Mouse (Mus musculus): ENCODE measurements around the gene Gm4922. TPM values are rescaled to one million over a fixed set of nuclear protein-coding genes. Genes with fewer than 3 reads are reported as not detected.

The Gm4922 gene
- total RNA-seq (2021): not detected

DNA sequence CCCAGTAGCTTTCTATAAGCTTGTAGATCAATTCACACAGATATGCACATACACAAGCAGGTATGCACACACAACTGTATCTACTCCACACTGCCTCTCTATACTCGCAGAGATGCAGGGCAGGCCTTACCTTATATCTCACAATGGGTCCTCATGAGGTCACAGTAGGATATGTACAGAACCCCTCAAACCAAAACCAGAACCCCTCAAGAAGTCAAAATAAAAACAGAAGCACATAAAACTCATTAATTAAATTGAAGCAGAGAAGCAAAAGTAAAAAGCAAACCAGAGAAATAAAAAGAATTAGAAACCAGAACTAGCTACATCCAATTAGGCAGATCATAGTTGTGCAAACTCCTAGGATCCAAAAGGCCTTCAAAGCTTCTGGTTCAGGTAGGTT, at the start of gene Gm4922:
Gene Gm4922, minus strand, starts transcription at position 101 of the 400 bp plus-strand sequence.
- intact Hi-C loops (cut with DNase I): no loop called here
- DNase-seq: no peak

DNA sequence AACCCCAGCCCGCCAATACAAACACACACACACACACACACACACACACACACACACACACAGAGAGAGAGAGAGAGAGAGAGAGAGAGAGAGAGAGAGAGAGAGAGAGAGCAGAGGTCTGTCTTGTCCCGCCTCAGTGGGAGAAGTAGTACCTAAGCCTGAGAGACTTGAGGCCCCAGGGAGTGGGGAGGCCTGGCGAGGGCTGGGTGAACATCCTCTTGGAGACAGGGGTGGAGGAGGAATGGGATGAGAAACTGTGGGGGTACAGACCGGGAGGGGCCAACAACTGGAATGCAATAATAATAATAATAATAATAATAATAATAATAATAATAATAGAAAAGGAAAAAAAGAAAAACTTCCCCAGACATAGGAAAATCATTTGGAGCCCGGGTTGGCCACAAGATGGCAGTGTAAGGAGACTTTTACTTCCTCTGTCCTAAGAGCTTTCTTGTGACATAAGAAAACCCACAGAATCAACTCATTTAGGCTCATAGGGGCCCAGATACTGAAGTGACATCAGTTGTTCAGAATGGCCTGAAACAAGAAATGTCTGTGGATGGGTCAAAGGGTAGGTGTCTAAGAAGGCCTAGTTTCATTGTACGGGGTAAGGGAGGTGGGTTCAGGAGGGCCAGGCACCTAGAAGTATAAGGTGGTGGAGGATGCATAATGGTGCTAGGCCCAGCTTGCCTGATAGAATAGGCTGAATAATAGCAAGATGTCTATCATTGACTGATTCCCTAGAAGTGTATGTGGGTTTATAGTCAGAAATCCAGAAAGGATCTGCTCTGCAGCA, 49.3 kb upstream of the Gm4922 start:
- intact Hi-C loops (cut with DNase I): no loop called here
- DNase-seq: peak; percentile 24

DNA sequence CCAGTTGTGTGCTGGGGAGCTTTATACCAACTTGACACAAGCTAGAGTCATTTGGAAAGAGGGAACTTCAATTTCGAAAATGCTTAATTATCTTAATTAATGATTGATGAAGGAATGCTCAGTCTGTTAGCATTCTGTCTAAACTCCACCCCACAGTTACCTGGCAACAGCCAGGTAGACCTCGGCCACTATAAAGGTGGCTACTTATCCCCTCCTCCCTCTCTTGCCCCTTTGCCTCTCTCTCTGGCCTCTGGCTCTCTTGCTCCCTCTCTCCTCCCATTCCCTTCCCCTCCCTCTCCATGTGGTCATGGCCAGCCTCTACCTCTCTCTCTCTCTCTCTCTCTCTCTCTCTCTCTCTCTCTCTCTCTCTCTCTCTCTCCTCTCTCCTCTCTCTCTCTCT, 47.8 kb upstream of the Gm4922 start:
- intact Hi-C loops (cut with DNase I): no loop called here
- DNase-seq: no peak

- intact Hi-C loops (cut with DNase I): no loop called here
- no peak for DNase-seq
These were observed 45.2 kb upstream of the Gm4922 start for GRCm38 (mm10) chr10:18831823-18832222.

DNA sequence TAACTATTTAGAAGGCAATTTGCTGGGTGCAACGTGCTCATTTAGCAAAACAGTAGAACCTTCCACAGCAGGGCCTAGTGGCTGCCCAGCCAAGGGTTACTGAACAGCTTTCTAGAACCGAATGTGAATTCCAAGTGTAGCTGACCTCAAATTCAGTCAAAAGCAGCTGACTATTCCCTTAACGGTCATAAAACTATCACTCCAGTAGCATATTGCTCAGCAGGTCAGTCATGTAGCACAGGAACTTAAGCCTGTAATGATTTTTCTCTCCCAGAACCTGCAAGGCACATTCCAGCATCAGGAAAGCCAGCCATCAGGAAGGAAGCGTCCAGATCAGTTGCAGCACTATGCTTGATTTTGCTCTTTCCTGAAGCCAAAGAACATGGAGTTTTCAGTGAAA, 43.8 kb upstream of the Gm4922 start:
- intact Hi-C loops (cut with DNase I): no loop called here
- no peak for DNase-seq

DNA sequence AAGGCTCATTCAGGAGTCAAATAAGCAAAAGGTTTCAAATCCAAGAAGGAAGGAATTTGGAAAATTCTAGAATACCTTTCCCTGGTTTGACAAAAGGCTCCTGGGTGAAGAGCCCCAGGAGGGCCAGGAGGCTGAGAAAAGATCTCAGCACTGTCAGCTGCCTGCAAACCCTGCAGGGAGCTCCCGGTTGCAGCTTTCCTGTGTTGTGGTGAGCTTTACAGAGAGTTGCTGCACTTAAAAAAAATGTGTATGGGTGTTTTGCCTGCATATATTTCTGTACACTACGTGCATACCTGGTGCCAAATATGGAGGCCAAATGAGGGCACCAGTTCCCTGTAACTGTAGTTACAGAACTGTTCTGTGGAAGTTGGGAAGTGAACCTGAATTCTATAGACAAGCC, 41.3 kb upstream of the Gm4922 start:
- no peak for DNase-seq
- intact Hi-C loops (cut with DNase I): no loop called here

- DNase-seq: no peak
- intact Hi-C loops (cut with DNase I): no loop called here
These were observed 39.5 kb upstream of the Gm4922 start for GRCm38 (mm10) chr10:18826107-18826506.

GRCm38 (mm10) chr10:18825143-18825542, 38.5 kb upstream of the Gm4922 start:
- no peak for DNase-seq
- intact Hi-C loops (cut with DNase I): no loop called here

DNA sequence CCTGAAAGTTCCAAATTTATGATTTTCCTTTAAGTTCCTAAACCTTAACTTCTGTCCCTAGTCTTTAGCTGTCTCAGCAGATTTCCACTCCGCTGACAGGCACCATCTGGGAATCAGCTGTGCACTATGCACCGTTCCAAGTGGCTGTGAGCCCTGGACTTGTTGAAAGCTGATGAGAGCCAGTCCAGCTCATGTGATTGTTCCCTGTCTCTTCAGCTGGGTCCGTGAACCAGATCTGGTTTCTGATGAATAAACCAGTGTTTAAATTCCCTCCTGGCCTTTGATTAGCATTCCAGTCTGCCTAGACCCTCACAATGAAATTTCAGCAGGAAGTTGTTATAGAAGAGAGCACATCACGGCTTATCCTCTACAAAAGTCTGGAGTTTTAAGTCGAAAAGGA, 30.0 kb upstream of the Gm4922 start:
- intact Hi-C loops (cut with DNase I): no loop called here
- peak; percentile 66 for DNase-seq

- no peak for DNase-seq
- intact Hi-C loops (cut with DNase I): no loop called here
These were observed 25.2 kb upstream of the Gm4922 start for GRCm38 (mm10) chr10:18811751-18812150.

GRCm38 (mm10) chr10:18790063-18790462, 3.5 kb upstream of the Gm4922 start:
- no peak for DNase-seq
- intact Hi-C loops (cut with DNase I): no loop called here

DNA sequence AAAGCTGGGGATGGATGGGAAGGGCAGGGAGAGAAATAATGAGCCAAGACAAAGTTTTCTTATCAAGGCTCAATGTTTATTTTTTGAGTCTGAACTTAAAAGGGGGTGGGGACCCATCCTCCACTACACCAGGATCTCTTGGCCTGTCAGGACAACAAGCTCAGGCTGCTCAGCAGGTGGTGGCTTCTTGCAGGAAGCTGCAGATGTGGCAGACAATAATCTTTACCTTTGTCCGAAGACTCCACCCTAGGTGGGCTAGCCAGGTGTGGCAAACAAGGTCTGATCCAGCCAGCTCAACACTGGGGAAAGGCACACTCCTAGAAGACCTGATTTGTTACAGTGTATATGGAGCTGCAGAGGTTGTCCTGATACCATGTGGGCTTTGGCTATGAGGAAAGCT, 2.0 kb upstream of the Gm4922 start:
- DNase-seq: no peak
- intact Hi-C loops (cut with DNase I): no loop called here

- DNase-seq: no peak
- intact Hi-C loops (cut with DNase I): no loop called here
These were observed 9.0 kb downstream of the Gm4922 start for GRCm38 (mm10) chr10:18777546-18777945.

- intact Hi-C loops (cut with DNase I): no loop called here
- no peak for DNase-seq
These were observed 13.9 kb downstream of the Gm4922 start for GRCm38 (mm10) chr10:18772537-18773179.

DNA sequence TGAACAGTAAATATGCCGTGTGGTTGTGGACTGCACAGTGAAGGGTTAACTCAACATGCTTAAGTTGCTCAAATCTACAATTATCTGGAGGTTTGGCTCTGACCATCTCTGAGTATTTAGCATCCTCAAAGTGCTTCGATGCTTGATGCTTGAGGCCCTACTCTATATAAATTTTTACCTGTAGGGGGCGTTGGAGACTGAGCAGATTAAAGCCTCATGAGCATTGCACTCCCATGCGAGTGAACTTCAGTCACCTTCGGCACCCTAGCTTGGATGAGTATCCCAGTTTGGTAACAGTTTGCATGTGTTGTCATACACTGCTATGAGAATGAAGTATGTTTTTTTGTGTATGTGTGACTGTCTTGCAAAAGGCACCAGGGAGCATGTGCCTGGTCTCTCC, 16.7 kb downstream of the Gm4922 start:
- intact Hi-C loops (cut with DNase I): loop anchor here (10.0 kb wide), 1 partner anchor 135 kb away; no protein-coding TSS in a partner anchor
- no peak for DNase-seq

DNA sequence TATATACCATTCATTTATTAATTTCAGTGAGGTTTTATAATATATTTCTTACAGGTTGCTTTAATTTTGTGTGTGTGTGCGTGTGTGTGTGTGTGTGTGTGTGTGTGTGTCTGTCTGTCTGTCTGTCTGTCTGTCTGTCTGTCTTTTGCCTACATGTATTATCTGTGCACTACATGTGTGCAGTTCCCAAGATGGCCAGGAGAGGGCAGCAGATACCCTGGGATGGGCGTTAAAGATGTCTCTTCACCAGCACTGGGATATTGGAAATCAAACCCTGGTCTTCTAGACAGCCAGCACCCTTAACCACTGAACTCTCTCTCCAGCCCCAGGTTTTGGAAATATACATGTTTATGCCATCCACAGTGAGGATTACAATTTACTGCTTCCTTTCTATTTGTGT, 26.4 kb downstream of the Gm4922 start:
- peak; percentile 55 for DNase-seq
- intact Hi-C loops (cut with DNase I): loop anchor here (10.0 kb wide), 1 partner anchor 145 kb away; no protein-coding TSS in a partner anchor

- no peak for DNase-seq
- intact Hi-C loops (cut with DNase I): no loop called here
These were observed 36.5 kb downstream of the Gm4922 start for GRCm38 (mm10) chr10:18750057-18750456.

GRCm38 (mm10) chr10:18743286-18744142, 43.1 kb downstream of the Gm4922 start, which contains the start of gene Arfgef3:
TSS of gene Arfgef3 (minus strand) at chr10:18743949.
- intact Hi-C loops (cut with DNase I): loop anchor here (10.0 kb wide), 1 partner anchor 99 kb away; no protein-coding TSS in a partner anchor
- peak; percentile 72 for DNase-seq

- intact Hi-C loops (cut with DNase I): loop anchor here (10.0 kb wide), 1 partner anchor 97 kb away; no protein-coding TSS in a partner anchor
- DNase-seq: no peak
These were observed 44.5 kb downstream of the Gm4922 start for GRCm38 (mm10) chr10:18742086-18742485.

- no peak for DNase-seq
- intact Hi-C loops (cut with DNase I): loop anchor here (10.0 kb wide), 1 partner anchor 96 kb away; no protein-coding TSS in a partner anchor
These were observed 45.6 kb downstream of the Gm4922 start for GRCm38 (mm10) chr10:18741024-18741423.

Measured in left cerebral cortex, postnatal 4 days (tissue).